18 mouse cellular contexts compared by ENCODE assay signal in genomic region chr5:123599319-123599718, GRCm38 (mm10). TPM values are rescaled to one million over a fixed set of nuclear protein-coding genes. Genes with fewer than 3 reads are reported as not detected.
A peak's percentile ranks its signal among the peaks of the same experiment; 100 is the strongest.
DNase-seq lines count a peak whose midpoint lies in the region; ATAC-seq and TF ChIP-seq lines count a peak whose summit lies in the region.
"Had no signal": no experiment of that assay in that cellular context is flagged by ENCODE, and none has a peak within 500 bp of the region (broad histone marks: within the 10 kb centered on the region; RNA-seq: fewer than 3 reads in every experiment).

No protein-coding gene starts in this region.

- H3K27ac ChIP-seq in hindbrain, embryonic 10.5 days, result 0 out of 2 replicates have a peak overlapping the region, but pooled peaks have one; percentile 37
- no peak overlapping the region for H3K27ac ChIP-seq in hindbrain, embryonic 11.5 days (ENCODE audit: low read depth, low read length)
- H3K27ac ChIP-seq in lung, embryonic 16.5 days (ENCODE audit: low read length), result peak overlapping the region; percentile 26; the same call in 1 of the 2 replicates
- 0 out of 2 replicates have a peak overlapping the region, but pooled peaks have one; percentile 3 for H3K27ac ChIP-seq in stomach, embryonic 16.5 days (ENCODE audit: low read length)
- H3K27ac ChIP-seq: embryonic facial prominence, embryonic 12.5 days; hindbrain, embryonic 15.5 days; neural tube, embryonic 12.5 days had no signal

- WGBS in hindbrain, embryonic 10.5 days, result 50% methylated on average over 6 of the region's 6 CpGs
- WGBS in hindbrain, embryonic 11.5 days, result 47% methylated on average over 6 of the region's 6 CpGs
- 49% methylated on average over 6 of the region's 6 CpGs for WGBS in lung, embryonic 16.5 days
- 52% methylated on average over 6 of the region's 6 CpGs for WGBS in lung, adult 2 months
- WGBS in stomach, embryonic 16.5 days, result 58% methylated on average over 6 of the region's 6 CpGs

- peaks cover 70% of the 10 kb centered on the region for H3K36me3 ChIP-seq in hindbrain, embryonic 10.5 days
- no peaks in the 10 kb centered on the region for H3K36me3 ChIP-seq in hindbrain, embryonic 11.5 days (ENCODE audit: control insufficient read depth, insufficient read depth, low read length)
- H3K36me3 ChIP-seq in lung, embryonic 16.5 days (ENCODE audit: control insufficient read depth, insufficient read depth, low read length), result peaks cover 5% of the 10 kb centered on the region; the same call in 1 of the 2 replicates
- H3K36me3 ChIP-seq in stomach, embryonic 16.5 days (ENCODE audit: control insufficient read depth, insufficient read depth, low read length), result 0 out of 2 replicates have a peak, but pooled peaks cover 4% of the 10 kb centered on the region

- H3K9ac ChIP-seq in hindbrain, embryonic 11.5 days (ENCODE audit: low read depth, low read length), result no peak overlapping the region
- H3K9ac ChIP-seq in lung, embryonic 16.5 days (ENCODE audit: low read length), result no peak overlapping the region
- H3K9ac ChIP-seq in stomach, embryonic 16.5 days (ENCODE audit: low read length), result no peak overlapping the region
- H3K9ac ChIP-seq: embryonic facial prominence, embryonic 12.5 days; hindbrain, embryonic 15.5 days; neural tube, embryonic 12.5 days had no signal

- peak; percentile 7 for DNase-seq in embryo, embryonic 11 days
- no peak for DNase-seq in embryo, embryonic 9.5 days (ENCODE audit: extremely low spot score)
- DNase-seq in hindbrain, embryonic 10.5 days (ENCODE audit: low spot score), result no peak
- no peak for DNase-seq in hindbrain, embryonic 11.5 days (ENCODE audit: low spot score)
- no peak for DNase-seq in lung, adult 2 months
- DNase-seq in left cerebral cortex, adult 18-20 months (ENCODE audit: low spot score in 2 of 2), result no peak
- DNase-seq: adrenal gland, postnatal 10 days; cerebellum, adult 9-11 months; heart, adult 18-20 months; thymus, postnatal 14 days had no signal

- no peak for ATAC-seq in hindbrain, embryonic 11.5 days (ENCODE audit: low FRiP score)
- ATAC-seq in lung, embryonic 16.5 days (ENCODE audit: low read depth), result peak; percentile 38; the same call in 1 of the 2 replicates
- no peak for ATAC-seq in stomach, embryonic 16.5 days (ENCODE audit: insufficient read depth, low FRiP score)
- ATAC-seq: midbrain, embryonic 16.5 days had no signal

- H3K4me2 ChIP-seq in hindbrain, embryonic 11.5 days (replicated peaks; ENCODE audit: low read depth, low read length), result no peak overlapping the region
- no peak overlapping the region for H3K4me2 ChIP-seq in lung, embryonic 16.5 days (ENCODE audit: low read depth, low read length)
- H3K4me2 ChIP-seq in stomach, embryonic 16.5 days (ENCODE audit: low read depth, low read length), result no peak overlapping the region
- H3K4me2 ChIP-seq: embryonic facial prominence, embryonic 12.5 days; hindbrain, embryonic 15.5 days; liver, embryonic 11.5 days; neural tube, embryonic 12.5 days had no signal

- H3K27me3 ChIP-seq in hindbrain, embryonic 10.5 days (ENCODE audit: insufficient read depth, poor library complexity, severe bottlenecking), result no peaks in the 10 kb centered on the region
- H3K27me3 ChIP-seq in hindbrain, embryonic 11.5 days (ENCODE audit: control insufficient read depth, insufficient read depth, low read length), result no peaks in the 10 kb centered on the region
- no peaks in the 10 kb centered on the region for H3K27me3 ChIP-seq in lung, embryonic 16.5 days (ENCODE audit: control insufficient read depth, insufficient read depth, low read depth, low read length)
- H3K27me3 ChIP-seq in stomach, embryonic 16.5 days (ENCODE audit: control insufficient read depth, insufficient read depth, low read length), result no peaks in the 10 kb centered on the region
- H3K27me3 ChIP-seq: CH12.LX; embryonic facial prominence, embryonic 12.5 days; hindbrain, embryonic 15.5 days; neural tube, embryonic 12.5 days had no signal

- TF ChIP-seq CTCF in lung, adult 2 months (IDR thresholded peaks at IDR 0.05; ENCODE audit: insufficient read depth, low read length), result no peak

- TF ChIP-seq POLR2A in lung, adult 2 months (IDR thresholded peaks at IDR 0.05; ENCODE audit: borderline replicate concordance, extremely low read depth, low read depth, low read length), result no peak

- no peaks in the 10 kb centered on the region; the same call in 1 of the 2 replicates for H3K4me1 ChIP-seq in hindbrain, embryonic 10.5 days (replicated peaks)
- no peaks in the 10 kb centered on the region for H3K4me1 ChIP-seq in hindbrain, embryonic 11.5 days (replicated peaks; ENCODE audit: control insufficient read depth, insufficient read depth, low read length)
- H3K4me1 ChIP-seq in lung, embryonic 16.5 days (replicated peaks; ENCODE audit: control insufficient read depth, insufficient read depth, low read length), result no peaks in the 10 kb centered on the region
- H3K4me1 ChIP-seq in lung, adult 2 months (ENCODE audit: control insufficient read depth, insufficient read depth, low read length), result no peaks in the 10 kb centered on the region
- H3K4me1 ChIP-seq in stomach, embryonic 16.5 days (ENCODE audit: control insufficient read depth, insufficient read depth, low read length), result no peaks in the 10 kb centered on the region
- H3K4me1 ChIP-seq: embryonic facial prominence, embryonic 12.5 days; neural tube, embryonic 12.5 days had no signal

- H3K4me3 ChIP-seq in hindbrain, embryonic 10.5 days, result no peak overlapping the region
- H3K4me3 ChIP-seq in hindbrain, embryonic 11.5 days (ENCODE audit: low read depth, low read length), result no peak overlapping the region
- no peak overlapping the region for H3K4me3 ChIP-seq in lung, embryonic 16.5 days (ENCODE audit: low read length)
- H3K4me3 ChIP-seq in lung, adult 2 months (replicated peaks; ENCODE audit: extremely low read depth, low read depth, low read length), result no peak overlapping the region
- no peak overlapping the region for H3K4me3 ChIP-seq in stomach, embryonic 16.5 days (replicated peaks; ENCODE audit: low read length)
- H3K4me3 ChIP-seq: embryonic facial prominence, embryonic 12.5 days; hindbrain, embryonic 15.5 days; neural tube, embryonic 12.5 days had no signal

- H3K9me3 ChIP-seq in hindbrain, embryonic 10.5 days, result no peaks in the 10 kb centered on the region
- H3K9me3 ChIP-seq in hindbrain, embryonic 11.5 days (ENCODE audit: control insufficient read depth, low read length), result no peaks in the 10 kb centered on the region
- H3K9me3 ChIP-seq in lung, embryonic 16.5 days (ENCODE audit: control insufficient read depth, low read length), result no peaks in the 10 kb centered on the region
- H3K9me3 ChIP-seq in stomach, embryonic 16.5 days (replicated peaks; ENCODE audit: control insufficient read depth, low read length), result no peaks in the 10 kb centered on the region
- H3K9me3 ChIP-seq: embryonic facial prominence, embryonic 12.5 days; hindbrain, embryonic 15.5 days; neural tube, embryonic 12.5 days had no signal

RNA-seq across cellular contexts. Expression of gene Vps33a, which starts 26.5 kb away (rescaled TPM):
- polyA plus RNA-seq in hindbrain, embryonic 10.5 days (2016; fragmentation: Nextera tagmentation; extraction: Ambion mirVana), result 35.8 and 37.6 TPM in 2 replicates
- polyA plus RNA-seq in hindbrain, embryonic 11.5 days (2014; fragmentation: Nextera tagmentation; extraction: Ambion mirVana), result 34.5 and 38.4 TPM in 2 replicates
- polyA plus RNA-seq in lung, embryonic 16.5 days (2015; fragmentation: Nextera tagmentation; extraction: Ambion mirVana), result 23.7 and 26.9 TPM in 2 replicates
- 12.9 and 15.9 TPM in 2 replicates for polyA plus RNA-seq in lung, adult 2 months (2012; rRNA removed)
- 24.8 and 25.0 TPM in 2 replicates for polyA plus RNA-seq in stomach, embryonic 16.5 days (2015; fragmentation: Nextera tagmentation; extraction: Ambion mirVana)
- total RNA-seq in left cerebral cortex, adult 18-20 months (2021), result 100 to 1,000 TPM in 1 of 2 experiments, 10 to 100 TPM in 1; 99.5 to 101 TPM
